Mouse (Mus musculus) embryonic stem cell, embryonic (primary cell): ENCODE measurements around the gene Fyn.

Source experiments
- CTCF ChIA-PET, 4 experiments: fragments of 300-600 bp in 2 of 4; fragments of 350-600 bp in 2 of 4; sonication (Branson Sonifier 250); formaldehyde crosslinking; loops; one replicate each; lab custom pipeline; 2022; ENCODE audit warnings: inconsistent platforms in 2 of 4; lab: Charles Lee
- POLR2A ChIA-PET, 4 experiments: fragments of 300-600 bp in 2 of 4; fragments of 350-600 bp in 2 of 4; sonication (Branson Sonifier 250); formaldehyde crosslinking; loops; one replicate each; lab custom pipeline; 2022; ENCODE audit warnings: antibody characterized with exemption in 4 of 4, inconsistent platforms in 1 of 4; lab: Charles Lee

The Fyn gene

DNA sequence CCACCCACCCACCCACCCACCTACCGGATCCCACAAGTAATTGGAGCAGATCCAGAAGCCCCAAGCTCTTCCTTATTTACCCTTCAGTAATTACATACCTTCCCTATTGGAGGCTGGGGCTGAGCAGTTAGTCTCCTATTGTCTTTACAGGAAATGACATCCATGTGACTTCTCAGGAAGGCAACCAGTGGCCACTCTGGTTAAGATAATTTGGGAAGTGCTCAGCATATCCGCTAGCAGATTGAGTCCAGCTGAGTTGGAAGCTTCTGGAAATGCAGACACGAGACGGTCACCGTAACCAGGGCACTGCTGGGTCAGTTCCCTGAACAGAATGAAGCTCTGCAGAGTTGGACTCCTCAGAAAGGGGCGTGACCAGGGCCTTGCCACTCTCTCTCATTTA, 82.4 kb downstream of the Fyn start:
- POLR2A ChIA-PET = interaction anchor here in 3 of 4 experiments (0.6 to 2.7 kb wide), 11 partner anchors 10 to 281 kb away, joined by 3 to 14 read pairs (median 3); partner anchors contain the start of gene Rev3l (in 1 of the 3)
- CTCF ChIA-PET = interaction anchor here in 2 of 4 experiments (0.8 to 1.6 kb wide), 2 partner anchors 280 kb away, joined by 3 read pairs; no protein-coding TSS in a partner anchor

DNA sequence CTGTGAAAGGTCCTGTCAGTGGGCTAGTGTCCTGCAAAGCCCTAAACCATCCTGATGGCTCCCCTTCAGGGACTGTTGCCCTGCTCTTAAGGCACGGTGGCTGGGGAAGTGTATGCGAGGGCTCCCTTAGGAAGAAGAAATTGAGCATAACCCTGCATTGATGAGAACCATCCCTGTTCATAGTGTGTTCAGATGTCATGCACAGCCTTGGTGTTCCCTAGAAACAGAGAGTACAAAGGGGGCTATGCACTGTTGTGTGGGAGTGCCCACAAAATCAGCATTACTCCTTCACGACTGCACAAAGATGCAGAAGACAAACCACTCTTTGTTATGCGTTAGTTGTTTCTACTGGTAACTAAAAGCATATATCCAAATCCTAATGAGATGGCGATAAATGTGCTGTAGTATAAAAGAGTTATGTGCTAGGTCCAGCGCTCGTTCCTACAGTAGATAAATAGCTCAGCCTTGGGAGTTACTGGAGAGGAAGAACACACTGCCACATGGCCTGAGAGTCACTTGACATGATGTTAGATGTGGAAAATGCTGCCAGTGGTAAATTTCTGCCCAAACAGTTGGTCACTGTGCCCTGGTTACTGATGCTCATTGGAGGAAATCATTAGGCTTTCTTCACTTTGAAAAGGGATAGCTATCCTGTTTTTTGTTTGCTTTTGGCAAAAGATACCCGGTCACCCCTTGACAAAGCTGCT, 83.4 kb downstream of the Fyn start:
- CTCF ChIA-PET = interaction anchor here (0.6 to 1.6 kb wide), 5 partner anchors 163 to 284 kb away, joined by 3 to 4 read pairs (median 3); no protein-coding TSS in a partner anchor
- POLR2A ChIA-PET = interaction anchor here in 2 of 4 experiments (0.6 to 2.7 kb wide), 9 partner anchors 10 to 82 kb away, joined by 3 to 14 read pairs (median 3); no protein-coding TSS in a partner anchor

DNA sequence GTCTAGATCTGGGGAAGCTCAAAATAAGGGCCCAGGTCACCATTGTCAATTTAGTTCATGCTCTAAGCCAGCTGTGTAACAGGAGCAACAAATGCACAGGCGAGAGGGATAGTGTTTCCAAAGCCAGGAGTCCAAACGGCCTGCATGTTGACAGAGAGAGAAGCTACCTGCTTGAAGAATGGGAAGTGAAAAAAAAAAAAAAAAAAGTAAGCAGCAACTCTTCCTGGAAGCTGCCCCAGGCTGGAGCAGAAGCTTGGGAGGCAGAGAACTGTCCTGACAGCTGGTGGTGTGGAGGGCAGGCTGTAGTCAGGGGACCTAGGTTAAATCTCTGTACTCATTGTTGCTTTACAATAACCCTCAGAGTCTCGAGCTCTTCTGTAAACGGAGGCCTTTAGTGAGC, 86.7 kb downstream of the Fyn start:
- POLR2A ChIA-PET = interaction anchor here in 3 of 4 experiments (0.6 to 2.4 kb wide), 28 partner anchors 9 to 1016 kb away, joined by 3 to 15 read pairs (median 4); partner anchors contain the start of gene Slc16a10 (in 1 of the 3)
- CTCF ChIA-PET = interaction anchor here in 2 of 4 experiments (0.6 to 0.9 kb wide), 3 partner anchors 67 to 285 kb away, joined by 3 read pairs; no protein-coding TSS in a partner anchor

DNA sequence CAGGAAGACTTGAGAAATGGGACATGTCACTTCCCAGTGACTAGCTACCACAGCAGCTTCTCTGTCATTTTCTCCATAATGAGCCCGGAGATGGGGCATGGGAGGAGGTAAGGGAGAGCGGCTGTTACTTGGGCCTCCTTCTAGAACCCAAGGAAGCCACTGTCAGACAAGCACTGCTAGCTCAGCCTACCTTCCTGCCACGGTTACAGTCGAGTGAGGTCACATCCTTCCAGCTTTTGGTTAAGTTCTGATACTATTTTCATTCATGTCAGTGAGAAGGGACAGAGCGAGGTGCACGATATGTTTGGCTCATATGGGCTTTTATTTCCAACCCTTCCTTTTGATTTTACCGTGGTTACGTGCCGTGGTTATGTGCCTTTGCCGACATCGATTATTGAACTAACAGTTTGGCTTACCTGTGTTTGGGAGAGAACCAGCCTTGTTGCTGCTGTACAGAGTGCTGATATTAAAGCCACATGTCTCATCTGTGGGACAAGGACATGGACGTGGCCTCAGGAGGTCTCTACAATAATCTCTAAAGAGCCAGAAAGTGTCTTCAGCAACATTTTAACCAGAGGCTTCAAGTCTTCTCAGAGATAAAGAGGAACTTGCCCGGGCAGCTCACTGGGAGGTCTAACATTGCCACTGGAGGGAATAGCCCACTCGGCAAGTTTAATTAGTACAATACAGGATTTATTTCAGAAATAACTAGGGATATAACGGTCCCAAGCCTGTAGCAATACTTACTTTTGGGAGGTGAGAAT, 87.4 kb downstream of the Fyn start:
- POLR2A ChIA-PET = interaction anchor here in 3 of 4 experiments (0.6 to 2.4 kb wide), 26 partner anchors 10 to 985 kb away, joined by 3 to 15 read pairs (median 4); partner anchors contain the start of gene Slc16a10 (in 1 of the 3)
- CTCF ChIA-PET = interaction anchor here in 1 of 4 experiments (0.7 to 0.9 kb wide), 2 partner anchors 263 to 285 kb away, joined by 3 read pairs; no protein-coding TSS in a partner anchor

DNA sequence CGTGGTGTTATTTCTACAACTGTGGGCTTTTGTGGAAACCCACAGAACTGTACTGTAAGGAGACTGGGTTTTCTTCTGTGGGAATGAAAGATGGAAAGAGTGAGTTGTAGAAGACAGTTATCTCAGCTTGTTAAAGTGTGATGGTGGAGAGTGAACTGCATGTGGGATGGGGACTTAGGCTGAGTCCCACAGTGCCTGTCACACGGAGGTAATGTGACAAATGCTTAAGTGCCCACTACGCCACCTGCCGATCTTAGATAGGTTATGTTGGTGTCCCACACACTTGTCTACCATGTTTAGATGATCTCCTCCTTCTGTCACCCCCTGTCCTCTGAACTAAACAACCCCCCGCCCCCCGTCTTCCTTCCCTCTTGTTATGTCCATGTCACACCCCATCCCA, 88.1 kb downstream of the Fyn start:
- CTCF ChIA-PET = interaction anchor here in 2 of 4 experiments (0.6 to 0.9 kb wide), 3 partner anchors 21 to 1976 kb away, joined by 3 to 5 read pairs (median 3); no protein-coding TSS in a partner anchor
- POLR2A ChIA-PET = interaction anchor here in 3 of 4 experiments (0.6 to 2.4 kb wide), 15 partner anchors 12 to 985 kb away, joined by 3 to 15 read pairs (median 4); no protein-coding TSS in a partner anchor

DNA sequence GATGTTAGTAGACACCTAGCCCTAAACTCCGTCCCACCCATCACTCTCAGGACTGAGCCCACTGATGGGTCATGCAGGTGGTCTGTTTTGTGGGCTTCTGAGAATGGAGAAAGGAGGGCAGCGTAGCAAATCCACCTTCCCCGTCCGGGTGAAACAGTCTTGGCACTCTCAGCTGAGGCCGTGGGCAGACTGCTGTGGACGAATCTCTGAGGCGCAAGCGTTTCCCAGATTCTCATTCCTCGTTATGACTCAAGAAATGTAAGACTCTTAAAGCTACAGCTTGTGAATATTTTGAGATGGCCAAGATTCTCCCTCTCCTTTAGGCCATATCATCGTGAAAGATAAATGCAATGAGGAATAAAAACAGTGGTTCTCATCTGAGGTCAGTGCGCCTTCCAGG, 88.6 kb downstream of the Fyn start:
- CTCF ChIA-PET = interaction anchor here in 2 of 4 experiments (0.6 to 0.9 kb wide), 3 partner anchors 22 to 1976 kb away, joined by 3 to 5 read pairs (median 3); no protein-coding TSS in a partner anchor
- POLR2A ChIA-PET = interaction anchor here in 3 of 4 experiments (0.6 to 2.1 kb wide), 8 partner anchors 14 to 984 kb away, joined by 3 to 15 read pairs (median 4); no protein-coding TSS in a partner anchor

DNA sequence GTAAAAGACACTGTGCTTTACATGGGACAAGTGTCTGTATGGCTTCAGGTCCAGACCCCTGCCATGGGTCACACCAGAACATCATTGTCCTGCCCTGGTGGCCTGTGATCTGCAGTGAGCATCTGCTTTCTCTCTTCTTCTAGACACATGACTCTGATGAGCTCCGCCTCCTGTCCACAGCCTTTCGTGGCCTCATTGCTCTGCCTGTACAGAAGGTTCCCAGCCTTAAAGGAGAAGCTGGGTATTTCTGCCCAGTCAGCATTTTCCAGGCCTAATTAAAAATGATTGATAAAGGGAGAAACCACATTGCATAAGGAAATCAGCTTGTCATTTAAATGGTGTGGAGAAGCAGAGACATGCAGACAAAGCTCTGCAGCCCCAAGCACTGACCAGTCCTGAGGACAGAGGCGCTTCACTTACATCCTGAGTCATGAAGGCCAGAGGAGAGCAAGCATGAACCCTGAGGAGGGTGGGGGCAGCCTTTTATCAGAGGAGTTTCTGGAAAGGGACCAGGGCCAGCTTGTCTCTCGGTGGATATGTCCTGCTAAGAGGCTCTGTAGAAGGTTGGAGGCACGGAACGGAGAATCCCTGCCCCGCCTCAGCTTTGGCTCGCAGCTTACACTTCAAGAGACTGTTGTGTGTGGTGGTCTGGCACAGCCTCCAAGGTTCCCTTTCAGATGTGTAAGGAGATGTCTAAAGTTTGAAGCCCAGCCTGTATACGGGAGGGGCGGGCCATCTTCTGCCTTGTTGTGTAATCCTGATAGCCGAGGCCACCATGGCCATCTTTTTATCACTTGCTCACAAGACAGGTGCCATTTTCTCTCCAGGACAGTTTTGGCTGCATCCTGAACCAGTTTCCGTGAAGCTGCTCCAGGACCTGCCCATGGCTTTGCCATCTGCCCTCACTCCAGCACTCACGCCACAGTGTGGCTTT, 90.4 kb downstream of the Fyn start:
- CTCF ChIA-PET = interaction anchor here in 1 of 4 experiments (0.6 to 1.1 kb wide), 2 partner anchors 9 to 288 kb away, joined by 3 read pairs; no protein-coding TSS in a partner anchor
- POLR2A ChIA-PET = interaction anchor here in 2 of 4 experiments (0.6 to 1.4 kb wide), 10 partner anchors 9 to 286 kb away, joined by 3 to 5 read pairs (median 4); no protein-coding TSS in a partner anchor

DNA sequence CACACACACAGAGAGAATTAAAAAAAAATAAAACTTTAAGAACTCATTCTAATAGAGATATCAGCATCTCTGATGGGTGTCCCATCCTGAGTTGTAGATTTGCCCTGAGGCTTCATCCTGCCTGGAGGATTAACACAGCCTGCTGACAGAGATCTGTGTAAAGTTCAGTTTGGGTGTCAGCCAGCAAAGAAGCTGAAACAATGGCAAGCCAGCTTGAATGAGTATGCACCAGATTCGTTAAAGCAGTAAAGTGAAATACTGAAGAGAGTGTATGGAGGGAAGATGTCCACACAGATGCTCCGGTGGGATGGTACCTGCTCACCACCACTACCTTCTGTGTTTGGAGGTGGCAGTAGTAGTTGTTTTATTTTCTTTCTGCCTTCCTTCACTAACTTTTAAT, 92.0 kb downstream of the Fyn start:
- CTCF ChIA-PET = no interaction called here
- POLR2A ChIA-PET = interaction anchor here in 1 of 4 experiments (1.6 kb wide), 1 partner anchor 10 kb away, joined by 3 read pairs; no protein-coding TSS in a partner anchor

DNA sequence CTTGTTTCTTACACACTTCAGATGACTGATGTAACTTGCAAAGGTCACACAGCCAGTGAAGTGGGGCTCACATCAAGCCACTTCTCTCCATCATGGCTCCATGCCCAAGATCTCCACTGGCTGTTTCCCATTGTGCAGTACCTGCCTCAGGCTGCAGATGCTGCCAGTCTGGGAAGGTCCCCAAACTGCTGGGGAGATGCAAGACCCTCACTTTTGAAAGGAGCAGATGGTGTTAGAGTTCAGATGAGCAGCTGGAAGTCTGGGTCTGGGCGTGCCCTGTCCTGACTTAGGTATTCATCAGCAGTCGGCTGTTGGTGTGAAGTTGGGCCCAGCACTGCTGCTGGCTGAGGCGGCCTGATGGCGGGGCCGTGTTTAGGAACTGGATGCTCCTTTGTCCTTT, 93.3 kb downstream of the Fyn start:
- POLR2A ChIA-PET = interaction anchor here in 3 of 4 experiments (0.7 to 1.6 kb wide), 7 partner anchors 9 to 291 kb away, joined by 3 to 5 read pairs (median 4); no protein-coding TSS in a partner anchor
- CTCF ChIA-PET = interaction anchor here in 1 of 4 experiments (0.6 kb wide), 1 partner anchor 492 kb away, joined by 5 read pairs; no protein-coding TSS in a partner anchor

DNA sequence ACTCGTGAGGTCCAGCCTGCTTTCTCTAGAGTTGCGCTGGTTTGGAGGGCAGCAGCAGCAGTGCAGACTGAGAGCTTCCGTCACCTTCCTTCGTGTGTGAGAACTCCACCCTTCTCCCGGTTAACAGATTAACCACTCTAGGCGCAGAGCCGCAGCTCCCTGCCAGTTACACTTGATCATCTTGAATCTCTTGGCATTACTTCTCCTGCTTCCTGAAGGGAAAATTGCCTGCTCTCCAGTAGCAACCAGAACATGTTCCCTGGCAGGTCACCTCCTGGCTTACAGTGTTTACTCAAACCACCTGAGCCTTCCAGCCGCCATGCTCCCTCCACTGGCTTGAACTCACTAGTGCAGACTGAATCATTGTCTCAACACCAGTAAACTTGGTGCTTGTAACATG, 94.1 kb downstream of the Fyn start:
- POLR2A ChIA-PET = interaction anchor here in 2 of 4 experiments (0.9 to 1.4 kb wide), 6 partner anchors 8 to 107 kb away, joined by 3 to 5 read pairs (median 4); no protein-coding TSS in a partner anchor
- CTCF ChIA-PET = interaction anchor here in 2 of 4 experiments (0.6 to 1.0 kb wide), 2 partner anchors 55 to 491 kb away, joined by 3 to 5 read pairs; no protein-coding TSS in a partner anchor

DNA sequence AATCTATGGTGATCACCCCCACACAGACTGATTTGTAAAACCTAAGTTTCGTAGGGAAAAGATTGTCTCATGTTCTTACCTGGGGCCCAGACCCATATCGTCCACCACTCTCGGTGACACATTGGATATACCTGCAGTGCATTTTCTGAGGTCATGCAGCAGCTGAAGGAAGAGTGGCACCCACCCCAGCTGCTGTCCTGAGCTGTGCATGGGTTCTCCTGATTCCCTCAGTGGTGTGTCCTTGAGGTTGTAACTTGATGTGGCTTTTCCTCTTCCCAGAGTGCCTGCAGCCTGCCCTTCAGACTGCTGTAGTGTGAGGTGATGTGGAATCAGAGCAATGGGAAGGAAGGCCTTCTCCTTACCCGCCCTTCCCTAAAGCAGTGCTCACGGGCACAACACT, 95.7 kb downstream of the Fyn start:
- ChIA-PET POLR2A (interaction anchor here in 1 of 4 experiments (1.1 kb wide), 1 partner anchor 14 kb away, joined by 3 read pairs; no protein-coding TSS in a partner anchor), CTCF (no interaction called here)

DNA sequence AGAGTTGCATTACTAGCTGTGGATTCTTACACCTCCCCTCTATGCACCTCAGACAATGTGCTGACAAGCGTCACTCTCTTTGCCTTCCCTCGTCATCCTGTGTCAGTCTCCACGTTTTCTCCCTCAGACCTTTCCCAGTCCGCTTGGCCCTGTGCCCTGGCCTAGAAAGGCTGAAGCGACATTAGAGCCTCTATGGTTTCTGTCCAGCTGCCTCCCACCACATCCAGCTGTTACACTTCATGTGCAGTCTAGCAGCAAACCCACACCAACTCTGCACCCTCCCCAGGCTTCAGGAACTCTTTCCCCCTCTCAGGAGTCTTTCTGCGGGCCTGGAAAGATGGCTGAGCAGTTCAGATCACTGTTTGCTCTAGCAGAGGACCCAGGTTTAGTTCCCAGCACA, 98.7 kb downstream of the Fyn start:
- CTCF ChIA-PET = interaction anchor here in 1 of 4 experiments (0.6 kb wide), 1 partner anchor 8 kb away, joined by 3 read pairs; no protein-coding TSS in a partner anchor
- POLR2A ChIA-PET = interaction anchor here in 1 of 4 experiments (0.8 kb wide), 1 partner anchor 178 kb away, joined by 3 read pairs; no protein-coding TSS in a partner anchor

DNA sequence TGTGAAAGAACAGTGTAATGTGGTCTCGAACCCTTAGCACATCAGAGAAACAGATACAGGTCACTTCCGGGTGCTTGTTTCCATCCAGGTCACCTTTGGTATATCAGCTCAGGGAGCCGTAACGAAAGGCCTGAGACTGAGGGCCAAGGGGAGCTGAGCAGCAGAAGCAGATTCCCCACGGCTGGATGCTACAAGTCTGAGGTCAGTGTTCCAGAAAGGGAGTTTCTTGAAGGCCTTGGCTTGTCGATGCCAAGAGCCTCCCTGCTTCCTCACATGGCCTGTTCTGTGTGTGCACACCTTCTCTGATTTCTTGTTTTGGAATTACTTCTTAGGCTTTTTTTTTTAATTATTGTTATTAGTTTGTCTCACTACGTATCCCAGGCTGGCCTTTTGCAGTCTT, 99.2 kb downstream of the Fyn start:
- POLR2A ChIA-PET = interaction anchor here in 1 of 4 experiments (0.8 to 1.4 kb wide), 2 partner anchors 13 to 178 kb away, joined by 3 read pairs; no protein-coding TSS in a partner anchor
- CTCF ChIA-PET = interaction anchor here in 1 of 4 experiments (0.6 kb wide), 1 partner anchor 9 kb away, joined by 3 read pairs; no protein-coding TSS in a partner anchor

DNA sequence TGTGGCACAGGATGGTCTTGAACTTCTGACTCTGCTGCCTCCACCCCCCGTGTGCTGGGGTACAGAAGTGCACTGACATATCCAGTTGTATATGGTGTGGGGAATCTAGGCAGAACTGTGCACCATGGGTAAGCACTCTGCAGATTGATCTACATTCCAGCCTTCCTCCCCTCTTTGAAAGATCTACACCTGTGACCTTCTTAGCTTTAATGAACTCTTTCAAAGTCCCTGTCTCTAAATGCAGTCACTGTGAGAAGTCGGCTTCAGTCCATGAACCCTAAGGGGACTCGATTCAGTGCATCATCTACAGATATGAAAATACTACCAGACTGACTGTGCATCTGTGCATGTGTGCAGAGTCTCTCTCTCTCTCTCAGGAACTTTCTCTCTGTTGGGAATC, 99.9 kb downstream of the Fyn start:
- POLR2A ChIA-PET = interaction anchor here in 1 of 4 experiments (1.4 kb wide), 1 partner anchor 13 kb away, joined by 3 read pairs; no protein-coding TSS in a partner anchor
- CTCF ChIA-PET = no interaction called here

DNA sequence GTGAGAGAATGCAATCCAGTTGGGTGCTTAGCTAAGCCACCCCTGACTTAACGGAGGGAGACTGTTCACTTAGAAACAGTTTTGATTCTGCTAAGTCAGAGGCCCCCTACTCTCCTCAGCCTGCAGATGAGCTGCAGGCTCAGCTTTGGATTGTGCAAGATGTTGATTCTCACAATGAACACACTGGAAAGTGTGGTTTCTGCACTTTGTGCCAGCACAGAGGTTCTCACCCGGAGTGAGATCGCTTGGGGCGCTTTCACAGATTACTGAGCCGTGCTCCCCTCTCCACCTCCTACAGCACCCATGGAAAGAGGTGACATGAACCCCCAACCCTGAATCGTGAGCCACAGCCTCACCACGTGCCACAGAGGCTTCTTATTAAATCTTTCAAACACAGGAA, 100.7 kb downstream of the Fyn start:
- CTCF ChIA-PET = no interaction called here
- POLR2A ChIA-PET = interaction anchor here in 2 of 4 experiments (1.2 to 1.5 kb wide), 3 partner anchors 12 to 34 kb away, joined by 3 read pairs; no protein-coding TSS in a partner anchor

DNA sequence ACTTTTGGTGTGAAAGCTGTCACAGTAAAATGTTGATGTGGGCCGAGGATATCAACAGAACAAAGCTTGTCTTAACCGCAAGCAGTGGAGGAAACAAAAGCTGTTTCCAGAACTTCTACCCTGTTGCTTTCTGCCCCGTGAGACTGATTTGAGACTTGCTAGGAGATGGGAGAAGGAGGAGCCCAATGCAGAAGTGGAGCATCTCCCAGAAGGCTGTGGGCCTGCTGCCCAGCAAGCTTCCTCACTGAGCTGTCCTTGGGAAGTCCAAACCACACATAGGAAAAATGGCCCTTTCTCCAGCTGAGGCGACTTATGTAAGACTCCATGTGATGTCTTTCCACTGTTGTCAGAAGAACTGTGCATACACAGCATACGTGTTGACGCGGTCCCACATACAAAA, 101.7 kb downstream of the Fyn start:
- ChIA-PET CTCF (no interaction called here), POLR2A (interaction anchor here in 2 of 4 experiments (0.6 to 1.5 kb wide), 9 partner anchors 8 to 262 kb away, joined by 3 to 5 read pairs (median 3); partner anchors contain the start of gene Rev3l (in 1 of the 2))
